Mouse (Mus musculus) G1E (cell line): ENCODE measurements around the gene Pofut2. TPM values are rescaled to one million over a fixed set of nuclear protein-coding genes. Genes with fewer than 3 reads are reported as not detected.

ENCODE experiments used
- ATAC-seq: 2 replicates; pipeline ENCODE4 v1.8.0; 2016; ENCODE audit warnings: mild to moderate bottlenecking; ENCODE audit not compliant: insufficient number of reproducible peaks, poor library complexity, low FRiP score, severe bottlenecking; ENCODE audit errors: extremely low read depth
- DNase-seq: peaks from one replicate; pipeline ENCODE4 v3.0.0; 2012; ENCODE audit warnings: low spot score
- H3K27me3 ChIP-seq: 2 replicates; pipeline ENCODE4 v1.6.1; 2012; ENCODE audit warnings: mild to moderate bottlenecking, low read length, inconsistent platforms; ENCODE audit not compliant: insufficient read depth
- H3K36me3 ChIP-seq: replicated peaks from 2 replicates; pipeline ENCODE3; 2012; ENCODE audit warnings: mild to moderate bottlenecking, inconsistent platforms
- H3K4me1 ChIP-seq: 2 replicates; pipeline ENCODE4 v1.6.1; 2012; ENCODE audit warnings: low read depth, low read length, inconsistent platforms, mixed read lengths; ENCODE audit not compliant: insufficient read depth
- H3K4me3 ChIP-seq: 2 replicates; pipeline ENCODE4 v1.5.1; 2012; ENCODE audit warnings: low read depth, mild to moderate bottlenecking, inconsistent platforms, low read length, moderate library complexity, mixed read lengths
- H3K9me3 ChIP-seq: replicated peaks from 2 replicates; pipeline ENCODE4 v1.6.1; 2012; ENCODE audit warnings: inconsistent platforms
- CTCF ChIP-seq: IDR thresholded peaks from 2 replicates; pipeline ENCODE4 v1.5.1; 2012; ENCODE audit warnings: low read depth, low read length, inconsistent platforms, mixed read lengths
- GATA1 ChIP-seq: IDR thresholded peaks from 2 replicates; pipeline ENCODE4 v1.6.1; 2012; ENCODE audit warnings: borderline replicate concordance, low read length, inconsistent platforms, mixed read lengths
- GATA2 ChIP-seq: IDR thresholded peaks from 2 replicates; pipeline ENCODE4 v1.6.1; 2012; ENCODE audit warnings: low read depth, low read length, inconsistent platforms, borderline replicate concordance
- POLR2AphosphoS5 ChIP-seq: IDR thresholded peaks from 2 replicates; pipeline ENCODE4 v1.6.1; 2012; ENCODE audit warnings: low read depth, low read length, inconsistent platforms; ENCODE audit not compliant: insufficient replicate concordance
- TAL1 ChIP-seq: conservative IDR thresholded peaks from 2 replicates; pipeline ENCODE4 v1.6.1; 2012; ENCODE audit warnings: low read depth, low read length, inconsistent platforms, mixed read lengths
- polyA plus RNA-seq: library from polyadenylated mRNA; stranded (reverse); fragments of >175 nt; gene quantifications from 2 replicates; pipeline ENCODE4 v1.2.3, GENCODE M21; 2012
- total RNA-seq, 2 experiments: library from RNA; stranded (forward) in 1 of 2; stranded (reverse) in 1 of 2; fragments of 200-1000 nt in 1 of 2; fragments of >200 nt in 1 of 2; fragmentation: Nextera tagmentation in 1 of 2; gene quantifications; 2 replicates each; pipeline ENCODE4 v1.2.3; 2014 to 2017

Gene Pofut2
- total and polyA plus RNA-seq, 3 experiments = 17.6 to 55.7 (median 31.3) TPM

GRCm38 (mm10) chr10:77251223-77251783 is 7.7 kb upstream of the Pofut2 start:
- TF ChIP-seq CTCF (no peak), POLR2AphosphoS5 (no peak), GATA2 (no peak), TAL1 (no peak), GATA1 (no peak)
- DNase-seq = no peak
- Histone ChIP-seq H3K27me3 (peaks cover 40% of the 10 kb centered on the region), H3K4me1 (peaks cover 50% of the 10 kb centered on the region), H3K9me3 (no peaks in the 10 kb centered on the region), H3K4me3 (no peak overlapping the region), H3K36me3 (no peaks in the 10 kb centered on the region)
- no peak for ATAC-seq

DNA sequence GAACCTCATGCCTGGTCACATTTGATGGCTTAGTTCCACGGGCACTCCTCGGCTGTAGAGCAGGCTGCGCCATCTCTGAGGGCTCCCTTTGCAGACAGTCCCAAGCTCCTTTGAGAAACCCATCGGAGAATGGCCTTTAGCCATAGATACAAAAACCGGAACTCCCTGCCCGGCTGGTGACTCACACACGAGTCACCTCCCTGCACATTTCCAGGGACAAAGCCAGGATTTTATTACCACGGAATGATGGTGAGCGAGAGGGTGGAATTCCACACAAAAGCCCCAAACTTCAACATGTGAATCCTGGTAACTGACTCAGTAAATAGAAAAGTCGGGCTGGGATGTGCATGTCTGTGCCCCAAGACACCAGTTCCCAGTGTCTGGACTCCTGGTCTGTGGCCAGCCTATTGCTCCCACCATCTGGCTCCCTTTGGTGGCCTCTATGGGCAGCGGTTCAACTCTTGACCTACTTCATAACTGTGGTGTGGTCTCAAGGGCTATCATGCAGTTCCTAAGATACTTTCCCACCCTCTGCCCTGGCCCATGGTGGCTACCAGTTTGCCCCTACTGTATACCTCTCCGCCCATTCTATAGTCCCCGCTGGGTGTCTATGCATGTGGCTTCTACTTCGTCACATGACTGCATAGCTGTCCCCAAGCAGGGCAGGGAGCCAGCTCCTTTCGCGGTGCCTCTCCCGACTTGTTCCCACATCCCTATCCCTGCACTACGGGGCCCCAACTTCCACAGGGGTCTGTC is 7.1 kb upstream of the Pofut2 start:
- ATAC-seq (no peak; the same call in 1 of the 2 replicates), DNase-seq (no peak)
- no peak overlapping the region for H3K4me3 ChIP-seq
- no peaks in the 10 kb centered on the region for H3K9me3 ChIP-seq
- TF ChIP-seq TAL1 (no peak), CTCF (no peak), POLR2AphosphoS5 (no peak), GATA1 (no peak), GATA2 (no peak)
- peaks cover 46% of the 10 kb centered on the region for H3K4me1 ChIP-seq
- H3K36me3 ChIP-seq = no peaks in the 10 kb centered on the region
- peaks cover 38% of the 10 kb centered on the region for H3K27me3 ChIP-seq

DNA sequence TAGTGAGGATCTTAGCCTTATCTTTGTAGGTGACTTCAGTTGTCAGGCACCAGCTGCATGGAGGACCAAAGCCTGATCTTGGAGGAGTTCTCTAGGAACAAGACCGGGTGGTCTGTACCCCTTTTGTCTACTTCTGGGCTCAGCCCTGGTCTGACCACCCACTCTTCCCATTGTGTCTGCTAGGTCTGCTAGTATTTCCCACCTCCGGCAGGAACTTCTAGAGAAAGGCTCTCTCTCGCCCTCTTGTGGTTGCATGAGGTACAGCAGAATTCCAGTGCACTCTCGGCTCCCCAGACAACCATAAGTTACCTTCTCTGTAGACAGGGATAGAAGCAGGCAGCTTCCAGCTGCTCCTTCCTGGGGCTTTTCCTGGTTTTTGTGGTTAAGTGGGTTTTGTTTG is 6.2 kb upstream of the Pofut2 start:
- Histone ChIP-seq H3K9me3 (no peaks in the 10 kb centered on the region), H3K4me1 (peaks cover 43% of the 10 kb centered on the region), H3K4me3 (no peak overlapping the region), H3K27me3 (peaks cover 35% of the 10 kb centered on the region), H3K36me3 (no peaks in the 10 kb centered on the region)
- ATAC-seq (peak; percentile 8; the same call in 1 of the 2 replicates), DNase-seq (peak; percentile 63)
- TF ChIP-seq CTCF (peak; percentile 93), GATA1 (no peak)

GRCm38 (mm10) chr10:77255231-77255630 is 3.8 kb upstream of the Pofut2 start:
- Histone ChIP-seq H3K9me3 (no peaks in the 10 kb centered on the region), H3K36me3 (peaks cover 1% of the 10 kb centered on the region), H3K4me3 (no peak overlapping the region), H3K4me1 (peaks cover 45% of the 10 kb centered on the region), H3K27me3 (peaks cover 30% of the 10 kb centered on the region)
- no peak for ATAC-seq
- no peak for DNase-seq
- no peak for TF ChIP-seq CTCF

GRCm38 (mm10) chr10:77255676-77256075 is 3.3 kb upstream of the Pofut2 start:
- DNase-seq (no peak), ATAC-seq (no peak)
- H3K36me3 ChIP-seq = peaks cover 6% of the 10 kb centered on the region
- H3K9me3 ChIP-seq = no peaks in the 10 kb centered on the region
- H3K4me3 ChIP-seq = no peak overlapping the region
- TF ChIP-seq GATA1 = no peak
- TF ChIP-seq CTCF = no peak
- TF ChIP-seq GATA2 = no peak
- TF ChIP-seq TAL1 = no peak
- no peak for TF ChIP-seq POLR2AphosphoS5
- H3K27me3 ChIP-seq = peaks cover 30% of the 10 kb centered on the region
- peaks cover 47% of the 10 kb centered on the region for H3K4me1 ChIP-seq

DNA sequence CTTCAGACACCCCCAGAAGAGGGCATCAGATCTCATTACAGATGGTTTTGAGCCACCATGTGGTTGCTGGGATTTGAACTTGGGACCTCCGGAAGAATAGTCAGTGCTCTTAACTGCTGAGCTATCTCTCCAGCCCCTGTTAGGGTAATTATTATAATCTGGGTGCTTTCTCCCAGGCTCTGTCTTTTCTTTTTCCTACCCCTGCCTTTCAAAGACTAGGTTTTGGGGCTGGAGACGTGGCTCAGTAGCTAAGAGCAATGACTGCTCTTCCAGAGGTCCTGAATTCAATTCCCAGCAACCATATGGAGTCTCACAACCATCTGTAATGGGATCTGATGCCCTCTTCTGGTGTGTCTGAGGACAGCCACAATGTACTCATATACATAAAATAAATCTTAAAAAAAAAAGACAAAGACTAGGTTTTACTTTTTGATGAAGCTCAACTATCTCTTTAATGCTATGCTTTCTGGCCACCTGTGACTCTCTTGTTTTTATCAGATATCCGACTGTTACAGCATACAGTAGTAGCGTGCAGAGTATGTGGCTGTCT is 902 bp upstream of the Pofut2 start:
- no peak for ATAC-seq
- H3K4me1 ChIP-seq = peaks cover 35% of the 10 kb centered on the region
- peak overlapping the region; percentile 99; the same call in 1 of the 2 replicates for H3K4me3 ChIP-seq
- DNase-seq = no peak
- no peaks in the 10 kb centered on the region for H3K9me3 ChIP-seq
- peaks cover 30% of the 10 kb centered on the region for H3K36me3 ChIP-seq
- H3K27me3 ChIP-seq = peaks cover 24% of the 10 kb centered on the region
- TF ChIP-seq POLR2AphosphoS5 = no peak
- TF ChIP-seq GATA2 = no peak
- no peak for TF ChIP-seq TAL1
- no peak for TF ChIP-seq CTCF
- TF ChIP-seq GATA1 = no peak
